Mouse (Mus musculus): ENCODE data around the gene Mbip.

Gene Mbip

GRCm38 (mm10) chr12:56288548-56288947 is 57.1 kb downstream of the Mbip start:
- DNase-seq (ENCODE audit: low spot score in 2 of 2), result no peak

GRCm38 (mm10) chr12:56286828-56287227 is 58.9 kb downstream of the Mbip start:
- DNase-seq (ENCODE audit: low spot score in 2 of 2), result no peak

GRCm38 (mm10) chr12:56284210-56284609 is 61.5 kb downstream of the Mbip start:
- DNase-seq (ENCODE audit: low spot score in 2 of 2), result no peak

GRCm38 (mm10) chr12:56281649-56282048 is 64.0 kb downstream of the Mbip start:
- DNase-seq (ENCODE audit: low spot score in 2 of 2), result no peak

All from natural killer cell, adult 2 months (primary cell).